Mouse (Mus musculus): Measurements from ENCODE around the gene Vps11.
"Not testable (repeated sequence)": the region's sequence is repeated elsewhere in the genome, so short reads cannot be mapped to it uniquely, and the experiment has no call there.

Gene Vps11

GRCm38 (mm10) chr9:44335331-44336092, 26.0 kb downstream of the Vps11 start:
- DNase-seq (ENCODE audit: low spot score), result no peak

DNA sequence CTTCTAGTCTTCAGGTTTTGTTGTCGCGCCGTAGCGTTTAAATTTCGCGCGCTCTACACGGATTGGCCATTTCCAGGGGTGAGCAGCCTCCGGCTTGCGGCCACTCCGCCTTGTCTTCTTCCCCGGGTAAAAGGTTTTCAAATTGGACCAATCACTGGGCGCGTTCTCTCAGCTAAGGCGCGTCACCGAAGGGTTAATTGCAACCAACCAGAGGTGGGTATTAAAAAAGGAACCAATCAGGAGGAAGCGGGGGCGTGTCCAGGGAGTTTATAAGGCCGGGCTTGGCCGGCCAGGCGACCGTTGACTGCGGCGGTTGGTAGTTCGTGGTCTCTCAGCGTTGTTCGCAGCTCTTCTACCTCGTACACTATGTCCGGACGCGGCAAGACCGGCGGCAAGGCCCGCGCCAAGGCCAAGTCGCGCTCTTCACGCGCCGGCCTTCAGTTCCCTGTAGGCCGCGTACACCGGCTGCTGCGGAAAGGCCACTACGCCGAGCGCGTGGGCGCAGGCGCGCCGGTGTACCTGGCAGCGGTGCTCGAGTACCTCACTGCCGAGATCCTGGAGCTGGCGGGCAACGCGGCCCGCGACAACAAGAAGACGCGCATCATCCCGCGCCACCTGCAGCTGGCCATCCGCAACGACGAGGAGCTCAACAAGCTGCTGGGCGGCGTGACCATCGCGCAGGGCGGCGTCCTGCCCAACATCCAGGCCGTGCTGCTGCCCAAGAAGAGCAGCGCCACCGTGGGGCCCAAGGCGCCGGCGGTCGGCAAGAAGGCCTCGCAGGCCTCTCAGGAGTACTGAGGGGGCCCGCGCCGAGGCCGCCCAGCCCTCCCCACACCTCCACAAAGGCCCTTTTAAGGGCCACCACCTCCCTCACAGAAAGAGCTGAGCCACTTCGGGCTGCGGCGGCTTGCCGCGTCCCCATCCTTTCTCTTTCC, 26.8 kb downstream of the Vps11 start, which contains the start of gene H2afx:
Gene H2afx, plus strand, starts transcription at position 299 of the 935 bp plus-strand sequence.
- DNase-seq (ENCODE audit: low spot score), result peak; percentile 98

DNA sequence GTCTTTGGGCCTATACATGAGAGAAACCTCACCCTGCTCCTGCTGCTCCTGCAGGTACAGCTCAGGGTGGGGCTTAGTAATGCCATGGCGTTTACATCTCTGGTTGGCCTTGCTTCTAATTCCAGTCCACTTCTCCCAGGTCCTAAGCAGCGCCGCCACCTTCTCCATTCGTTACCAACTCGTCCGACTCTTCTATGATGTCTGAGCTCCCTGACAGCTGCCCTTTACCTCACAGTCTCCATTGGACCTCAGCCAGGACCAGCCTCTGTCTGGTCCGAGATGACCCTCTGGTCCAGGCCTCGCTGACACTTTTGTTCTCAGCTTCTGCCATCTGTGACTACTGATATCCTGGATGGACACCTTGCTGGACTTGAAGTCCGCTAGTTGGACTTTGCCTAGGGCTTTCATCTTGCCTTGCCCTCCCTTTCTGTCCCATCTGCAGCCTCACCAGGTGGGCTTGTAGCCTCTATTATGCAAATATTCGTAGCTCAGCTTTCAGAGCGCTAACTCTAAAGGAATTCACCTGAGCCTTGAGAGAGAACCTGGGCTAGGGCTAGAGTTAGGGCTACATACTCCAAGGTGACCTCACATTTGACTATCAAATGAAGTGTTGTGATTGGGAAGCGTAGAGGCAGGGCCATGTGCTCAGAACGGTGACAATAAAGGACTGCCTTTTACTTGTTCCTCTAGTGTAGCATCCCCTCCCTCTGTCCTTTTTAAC, 28.4 kb downstream of the Vps11 start:
- DNase-seq (ENCODE audit: low spot score), result no peak

GRCm38 (mm10) chr9:44330736-44331135, 30.7 kb downstream of the Vps11 start:
- no peak for DNase-seq (ENCODE audit: low spot score)

DNA sequence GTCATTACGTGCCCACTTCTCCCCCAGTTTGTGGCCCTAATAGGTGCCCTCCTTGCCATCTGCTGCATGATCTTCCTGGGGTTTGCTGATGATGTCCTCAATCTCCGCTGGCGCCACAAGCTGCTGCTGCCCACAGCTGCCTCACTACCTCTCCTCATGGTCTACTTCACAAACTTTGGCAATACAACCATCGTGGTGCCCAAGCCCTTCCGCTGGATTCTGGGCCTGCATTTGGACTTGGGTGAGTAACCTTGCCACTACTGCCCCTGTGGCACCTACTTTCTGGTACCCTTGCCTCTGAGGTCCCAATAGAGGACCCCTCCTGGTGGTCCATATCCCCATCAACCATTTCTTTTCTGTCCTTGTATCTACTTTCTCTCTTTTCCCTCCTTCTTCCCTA, 33.5 kb downstream of the Vps11 start:
- DNase-seq (ENCODE audit: low spot score), result no peak

GRCm38 (mm10) chr9:44327064-44327711, 34.3 kb downstream of the Vps11 start:
- DNase-seq (ENCODE audit: low spot score), result no peak

- DNase-seq (ENCODE audit: low spot score), result peak; percentile 58
Observed at GRCm38 (mm10) chr9:44326371-44327063, 35.0 kb downstream of the Vps11 start.

DNA sequence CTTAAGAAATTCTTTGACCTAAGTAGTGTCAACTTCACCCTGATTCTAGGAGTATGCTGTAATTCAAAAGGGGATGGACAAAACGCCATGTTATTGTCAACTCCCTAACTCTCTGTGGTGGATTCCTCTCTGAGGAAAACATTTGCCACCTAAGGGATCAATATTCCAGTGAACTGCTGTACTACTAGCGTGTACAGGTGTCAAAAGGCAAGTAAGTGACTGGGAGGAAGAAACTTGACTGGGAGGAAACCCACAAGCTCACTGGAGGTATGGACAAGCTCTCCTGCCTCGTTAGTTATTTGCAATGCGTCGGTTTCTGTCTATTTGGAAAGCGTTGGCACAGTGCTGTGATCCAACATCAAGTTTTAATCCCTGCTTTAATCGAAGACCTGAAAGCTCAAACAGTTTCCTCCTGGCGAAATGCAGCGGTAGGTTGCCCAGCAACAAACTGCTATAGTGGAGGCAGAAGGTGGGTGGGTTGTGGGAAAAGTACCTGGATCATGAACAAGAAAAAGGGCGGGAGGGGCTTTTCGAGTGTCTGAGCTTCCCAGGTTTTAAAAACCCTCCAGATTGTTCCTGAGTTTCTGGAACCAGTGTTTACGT, 35.6 kb downstream of the Vps11 start, which contains the start of gene Dpagt1:
Gene Dpagt1, plus strand, starts transcription at position 252 of the 603 bp plus-strand sequence.
- no peak for DNase-seq (ENCODE audit: low spot score)

DNA sequence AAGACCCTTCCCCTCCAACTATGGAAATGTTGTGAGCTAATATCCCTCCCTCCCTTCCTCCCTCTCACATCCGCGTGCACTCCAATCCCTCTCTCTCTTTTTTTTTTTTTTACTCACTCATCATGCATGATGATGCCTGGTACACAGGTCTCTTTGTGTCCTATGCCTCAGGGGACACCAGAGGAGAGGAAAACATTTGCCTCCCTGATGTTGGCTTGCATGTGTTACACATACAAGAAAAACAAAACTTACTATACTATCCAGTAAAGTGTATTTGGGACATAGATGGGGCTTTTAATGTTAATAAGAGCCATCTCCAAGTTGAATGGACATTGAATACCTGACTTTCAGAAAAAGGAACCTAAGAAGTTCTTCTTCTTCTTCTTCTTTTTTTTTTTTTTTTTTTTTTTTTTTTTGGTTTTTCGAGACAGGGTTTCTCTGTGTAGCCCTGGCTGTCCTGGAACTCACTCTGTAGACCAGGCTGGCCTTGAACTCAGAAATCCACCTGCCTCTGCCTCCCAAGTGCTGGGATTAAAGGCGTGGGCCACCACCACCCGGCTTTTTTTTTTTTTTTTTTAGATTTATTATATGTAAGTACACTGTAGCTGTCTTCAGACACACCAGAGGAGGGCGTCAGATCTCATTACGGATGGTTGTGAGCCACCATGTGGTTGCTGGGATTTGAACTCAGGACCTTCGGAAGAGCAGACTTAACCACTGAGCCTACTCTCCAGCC, 36.3 kb downstream of the Vps11 start:
- DNase-seq (ENCODE audit: low spot score), result not testable (repeated sequence)

DNA sequence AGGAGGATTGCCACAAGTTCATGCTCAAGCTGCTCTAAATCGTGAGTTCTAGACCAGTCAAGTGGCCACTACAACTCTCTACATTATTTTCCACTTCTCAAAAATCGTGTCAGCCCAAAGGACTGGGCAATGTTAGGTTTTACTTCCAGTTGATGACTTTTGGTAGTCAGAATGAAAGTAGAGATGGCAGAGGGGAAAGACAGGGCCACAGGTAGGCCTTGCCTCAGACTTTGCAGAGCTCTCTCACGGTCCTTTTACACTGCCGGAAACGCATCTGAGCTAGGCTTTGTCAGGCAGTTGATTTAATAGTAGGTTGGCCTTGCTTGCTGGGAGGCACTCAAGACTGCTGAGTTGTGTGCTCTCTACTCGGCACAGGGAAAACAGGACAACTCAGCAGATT, 37.3 kb downstream of the Vps11 start:
- no peak for DNase-seq (ENCODE audit: low spot score)

GRCm38 (mm10) chr9:44323656-44324055, 37.8 kb downstream of the Vps11 start:
- not testable (repeated sequence) for DNase-seq (ENCODE audit: low spot score)

DNA sequence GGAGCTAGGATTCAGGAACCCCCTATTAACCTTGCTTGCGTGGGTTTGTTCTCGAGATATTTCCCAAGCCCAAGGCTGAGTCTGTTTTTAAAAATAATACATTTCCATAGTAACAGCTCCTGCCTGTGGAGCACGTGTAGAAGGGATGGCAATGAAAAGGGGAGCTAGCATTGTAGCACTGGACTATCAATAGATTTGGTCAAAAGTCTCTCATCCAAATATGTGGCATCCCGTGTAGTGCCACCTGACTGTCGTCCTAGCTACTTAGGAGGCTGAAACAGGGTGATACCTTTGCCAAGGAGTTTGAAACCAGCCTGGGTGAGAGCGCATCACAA, 40.7 kb downstream of the Vps11 start:
- DNase-seq (ENCODE audit: low spot score), result no peak

- peak; percentile 59 for DNase-seq (ENCODE audit: low spot score)
Observed at GRCm38 (mm10) chr9:44319887-44320798, 41.3 kb downstream of the Vps11 start, which contains the start of gene C2cd2l. C2cd2l (minus strand) TSS chr9:44320285.

DNA sequence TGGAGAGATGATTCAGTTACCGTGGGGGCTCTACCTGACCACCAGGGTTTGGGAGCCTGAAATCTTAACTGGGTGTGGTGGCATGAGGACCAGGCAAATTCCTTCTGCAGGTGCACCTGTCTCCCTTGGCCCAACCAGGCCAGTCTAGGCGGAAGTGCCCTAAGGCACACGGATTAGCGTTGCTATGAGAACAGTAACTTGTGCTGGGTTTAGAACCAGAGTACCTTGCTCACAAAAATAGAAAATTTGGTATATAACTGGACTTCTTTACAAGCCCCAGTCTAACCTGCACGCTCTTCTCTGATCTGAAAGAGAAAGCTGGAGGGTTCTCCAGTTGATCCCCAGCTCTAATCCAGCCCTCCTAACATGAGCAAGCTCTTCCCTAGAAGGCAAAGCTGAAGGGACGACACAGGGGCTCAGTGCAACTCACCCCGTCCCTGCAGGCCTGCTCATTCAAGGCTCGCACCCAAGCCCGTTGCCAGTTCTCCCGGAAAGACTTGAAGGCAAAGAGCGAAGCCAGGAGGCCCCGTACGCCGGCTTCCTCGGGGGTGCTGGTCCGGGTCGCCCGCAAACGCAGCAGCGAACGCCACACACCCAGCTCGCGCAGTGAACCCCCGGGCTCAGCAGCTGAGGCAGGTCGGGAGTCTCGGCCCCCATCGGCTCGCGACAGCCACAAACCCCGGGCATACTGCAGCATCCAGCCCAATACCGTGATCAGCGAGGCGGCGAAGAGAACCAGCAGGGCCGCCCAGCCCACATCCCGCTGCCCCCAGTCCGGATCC, 42.2 kb downstream of the Vps11 start:
- DNase-seq (ENCODE audit: low spot score), result no peak

- DNase-seq (ENCODE audit: low spot score), result no peak
Observed at GRCm38 (mm10) chr9:44318826-44319095, 42.7 kb downstream of the Vps11 start.

GRCm38 (mm10) chr9:44318076-44318825, 43.2 kb downstream of the Vps11 start:
- no peak for DNase-seq (ENCODE audit: low spot score)

GRCm38 (mm10) chr9:44317452-44317851, 44.0 kb downstream of the Vps11 start:
- no peak for DNase-seq (ENCODE audit: low spot score)

DNA sequence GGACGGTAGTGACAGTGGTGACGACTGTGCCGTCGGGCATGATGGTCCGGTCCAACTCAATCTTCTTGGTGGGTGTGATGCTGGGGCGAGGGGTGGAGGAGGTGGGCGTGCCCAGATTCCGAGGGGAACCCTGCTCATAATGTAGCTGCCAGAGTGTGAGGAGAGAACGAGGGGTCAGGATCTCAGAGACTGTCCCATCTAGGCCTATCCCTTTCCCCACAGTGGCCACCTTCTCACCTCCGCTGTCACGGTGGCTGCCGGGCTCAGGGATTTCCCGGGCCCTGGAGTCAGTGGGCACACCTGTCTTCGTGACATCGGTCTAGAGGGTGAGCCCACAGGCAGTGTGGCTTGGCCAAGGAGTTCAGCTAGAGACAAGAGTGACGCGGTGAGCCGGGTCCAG, 46.6 kb downstream of the Vps11 start:
- no peak for DNase-seq (ENCODE audit: low spot score)
